Mouse (Mus musculus) megakaryocyte, embryonic 14.5 days (primary cell): Measurements from ENCODE around the gene Kif21a.

Source experiments
- FLI1 ChIP-seq: IDR thresholded peaks from 2 replicates; pipeline ENCODE4 v1.6.1; 2012; ENCODE audit warnings: low read length, inconsistent platforms, mixed read lengths
- GATA1 ChIP-seq: IDR thresholded peaks from 3 replicates; pipeline ENCODE4 v1.6.1; 2012; ENCODE audit warnings: mixed read lengths, low read length, inconsistent platforms, borderline replicate concordance

DNA sequence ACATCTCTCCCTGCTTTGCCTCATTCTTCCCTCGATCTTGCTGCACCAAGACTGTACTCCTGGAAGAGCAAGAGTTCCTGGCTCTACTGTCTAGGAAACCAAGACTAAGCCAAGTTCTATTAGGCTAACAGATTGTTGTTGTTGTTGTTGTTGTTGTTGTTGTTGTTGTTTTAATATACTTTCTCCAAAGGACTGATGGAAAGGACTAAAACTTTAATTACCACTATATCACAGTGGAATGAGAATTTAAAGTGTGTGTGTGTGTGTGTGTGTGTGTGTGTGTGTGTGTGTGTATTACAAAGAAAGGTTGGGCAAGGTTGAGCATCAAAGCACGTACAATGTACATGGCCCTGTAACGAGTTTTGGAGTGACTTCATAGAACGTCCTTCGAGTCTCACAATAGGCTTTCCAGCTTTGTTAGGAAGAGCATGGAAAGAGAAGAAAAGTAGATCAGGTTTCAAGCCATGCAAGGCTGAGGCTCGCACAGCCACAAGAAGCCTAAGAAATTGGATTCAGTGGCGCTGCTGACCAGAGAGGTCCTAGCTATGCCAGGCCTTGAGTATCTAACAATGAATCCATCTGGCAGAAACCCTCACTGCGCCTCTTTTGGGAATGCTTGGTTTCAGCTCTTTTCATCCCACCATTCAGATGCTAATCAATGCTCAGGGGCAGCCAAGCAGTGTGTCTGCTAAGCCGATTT is 31.4 kb downstream of the Kif21a start:
- no peak for TF ChIP-seq GATA1
- TF ChIP-seq FLI1, result no peak
